ENCODE assay signal across 22 mouse cellular contexts in the genomic region with DNA sequence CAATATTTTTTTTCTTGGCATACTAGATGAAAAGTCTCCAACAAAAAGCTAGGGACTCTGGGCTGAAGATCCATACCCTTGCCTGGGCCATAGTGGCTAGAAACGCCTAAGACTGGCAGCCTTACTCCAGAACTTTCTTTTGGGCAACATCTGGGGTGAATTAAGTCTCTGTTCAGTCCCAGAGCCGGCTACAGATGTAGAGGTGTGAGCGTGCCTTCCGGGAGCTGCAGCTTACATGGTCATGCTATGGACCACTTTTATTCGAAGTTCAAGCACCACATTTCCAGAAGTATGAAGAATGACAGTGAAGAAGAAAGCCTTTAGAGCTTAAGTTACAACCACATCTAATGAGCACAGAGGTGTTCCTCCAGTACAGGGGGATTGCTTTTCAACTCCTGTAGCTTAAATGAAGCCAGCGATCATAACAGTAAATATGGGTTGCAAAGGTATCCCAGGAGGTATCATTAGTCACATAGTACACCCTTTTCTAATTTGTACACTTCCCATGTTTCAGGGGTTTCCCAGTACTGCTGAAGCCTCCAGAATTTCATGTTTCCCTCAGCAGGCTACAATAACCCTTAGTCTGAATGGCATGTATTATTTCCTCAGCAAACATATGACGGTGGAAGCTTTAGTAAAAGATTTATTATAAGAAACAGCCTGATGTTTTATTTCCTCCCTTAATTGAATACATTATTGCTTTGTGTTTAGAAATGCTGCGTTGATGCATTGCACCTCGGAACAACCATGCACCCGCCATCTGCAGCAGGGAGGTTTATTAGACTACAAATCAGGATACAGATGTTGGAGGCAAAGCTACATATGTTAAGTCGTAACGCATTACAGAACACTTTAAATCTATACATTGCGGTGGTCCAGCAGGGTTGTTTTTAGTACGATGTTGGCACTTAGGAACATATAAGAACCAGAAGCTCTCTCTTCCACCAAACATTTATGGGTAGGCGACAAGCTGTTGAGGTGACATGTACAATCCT. TPM values are rescaled to one million over a fixed set of nuclear protein-coding genes. Genes with fewer than 3 reads are reported as not detected.
DNase-seq lines count a peak whose midpoint lies in the region; ATAC-seq lines count a peak whose summit lies in the region.
"Had no signal": no experiment of that assay in that cellular context is flagged by ENCODE, and none has a peak within 500 bp of the region (broad histone marks: within the 10 kb centered on the region; RNA-seq: fewer than 3 reads in every experiment).

No protein-coding gene starts in this region.

- H3K4me2 ChIP-seq in intestine, embryonic 14.5 days (ENCODE audit: low read length), result peak overlapping the region; percentile 32; the same call in 1 of the 2 replicates
- H3K4me2 ChIP-seq in intestine, embryonic 16.5 days (ENCODE audit: low read depth, low read length), result no peak overlapping the region
- H3K4me2 ChIP-seq in stomach, embryonic 16.5 days (ENCODE audit: low read depth, low read length), result 0 out of 2 replicates have a peak overlapping the region, but pooled peaks have one; percentile 3
- H3K4me2 ChIP-seq: hindbrain, embryonic 12.5 days; lung, embryonic 15.5 days; midbrain, embryonic 11.5 days had no signal

- no peak for ATAC-seq in intestine, embryonic 14.5 days (replicated peaks; ENCODE audit: low FRiP score, low TSS enrichment, low read depth)
- no peak for ATAC-seq in intestine, embryonic 16.5 days
- ATAC-seq in stomach, embryonic 16.5 days (ENCODE audit: insufficient read depth, low FRiP score), result no peak
- ATAC-seq: forebrain, embryonic 14.5 days had no signal

- H3K9ac ChIP-seq in intestine, embryonic 14.5 days (ENCODE audit: low read length), result no peak overlapping the region
- no peak overlapping the region for H3K9ac ChIP-seq in intestine, embryonic 16.5 days (ENCODE audit: low read depth, low read length)
- H3K9ac ChIP-seq in stomach, embryonic 16.5 days (ENCODE audit: low read length), result no peak overlapping the region
- H3K9ac ChIP-seq: hindbrain, embryonic 12.5 days; liver, embryonic 14.5 days; lung, embryonic 15.5 days had no signal

- no peaks in the 10 kb centered on the region for H3K36me3 ChIP-seq in intestine, embryonic 14.5 days (ENCODE audit: control insufficient read depth, insufficient read depth, low read length)
- H3K36me3 ChIP-seq in intestine, embryonic 16.5 days (ENCODE audit: control insufficient read depth, insufficient read depth, low read length), result no peaks in the 10 kb centered on the region
- H3K36me3 ChIP-seq in stomach, embryonic 16.5 days (ENCODE audit: control insufficient read depth, insufficient read depth, low read length), result no peaks in the 10 kb centered on the region
- H3K36me3 ChIP-seq: hindbrain, embryonic 12.5 days; lung, embryonic 15.5 days had no signal

- no peak for DNase-seq in intestine, embryonic 14.5 days (ENCODE audit: low spot score)
- DNase-seq in ZHBTc4 (ENCODE audit: low read depth, low spot score), result peak; percentile 35
- peak; percentile 68 for DNase-seq in hindlimb bud, embryonic 11.5 days (ENCODE audit: extremely low spot score, low read depth, low spot score)
- DNase-seq in heart, postnatal 14 days, result no peak
- DNase-seq in lung, postnatal 4 days, result no peak
- DNase-seq: adrenal gland, adult 8-10 months; cerebellum, adult 8-10 months; gastrocnemius, postnatal 25 days; kidney, adult 11 months; kidney, postnatal 10 days; thymus, adult 18-20 months; thymus, postnatal 4 days had no signal

- no peak overlapping the region for H3K4me3 ChIP-seq in intestine, embryonic 14.5 days (ENCODE audit: low read depth, low read length)
- H3K4me3 ChIP-seq in intestine, embryonic 16.5 days (ENCODE audit: low read length), result no peak overlapping the region
- no peak overlapping the region for H3K4me3 ChIP-seq in stomach, embryonic 16.5 days (replicated peaks; ENCODE audit: low read length)
- H3K4me3 ChIP-seq: erythroblast, embryonic 14.5 days; hindbrain, embryonic 12.5 days; lung, embryonic 15.5 days had no signal

- intact Hi-C loops in heart, postnatal 14 days (cut with DNase I), result no loop called here

- no peak overlapping the region; the same call in 1 of the 2 replicates for H3K27ac ChIP-seq in intestine, embryonic 14.5 days (ENCODE audit: low read depth)
- H3K27ac ChIP-seq in intestine, embryonic 16.5 days (ENCODE audit: low read length), result no peak overlapping the region
- H3K27ac ChIP-seq in stomach, embryonic 16.5 days (ENCODE audit: low read length), result no peak overlapping the region
- H3K27ac ChIP-seq: hindbrain, embryonic 12.5 days; liver, embryonic 14.5 days; lung, embryonic 15.5 days; macrophage had no signal

- 47% methylated on average over 15 of the region's 15 CpGs for WGBS in intestine, embryonic 14.5 days
- 59% methylated on average over 15 of the region's 15 CpGs for WGBS in intestine, embryonic 16.5 days
- WGBS in stomach, embryonic 16.5 days, result 56% methylated on average over 15 of the region's 15 CpGs

- no peaks in the 10 kb centered on the region for H3K27me3 ChIP-seq in intestine, embryonic 14.5 days (replicated peaks; ENCODE audit: control insufficient read depth, insufficient read depth, low read length)
- no peaks in the 10 kb centered on the region; the same call in 1 of the 2 replicates for H3K27me3 ChIP-seq in intestine, embryonic 16.5 days (replicated peaks; ENCODE audit: control insufficient read depth, insufficient read depth, low read length)
- H3K27me3 ChIP-seq in stomach, embryonic 16.5 days (ENCODE audit: control insufficient read depth, insufficient read depth, low read length), result no peaks in the 10 kb centered on the region
- H3K27me3 ChIP-seq: CH12.LX; lung, embryonic 15.5 days had no signal

- H3K9me3 ChIP-seq in intestine, embryonic 14.5 days (ENCODE audit: control insufficient read depth, low read length), result no peaks in the 10 kb centered on the region
- no peaks in the 10 kb centered on the region for H3K9me3 ChIP-seq in intestine, embryonic 16.5 days (ENCODE audit: control insufficient read depth, low read length)
- no peaks in the 10 kb centered on the region for H3K9me3 ChIP-seq in stomach, embryonic 16.5 days (replicated peaks; ENCODE audit: control insufficient read depth, low read length)
- H3K9me3 ChIP-seq: hindbrain, embryonic 12.5 days; lung, embryonic 15.5 days had no signal

- H3K4me1 ChIP-seq in intestine, embryonic 14.5 days (replicated peaks; ENCODE audit: control insufficient read depth, insufficient read depth, low read length), result peaks cover 18% of the 10 kb centered on the region
- 0 out of 2 replicates have a peak, but pooled peaks cover 2% of the 10 kb centered on the region for H3K4me1 ChIP-seq in intestine, embryonic 16.5 days (ENCODE audit: control insufficient read depth, insufficient read depth, low read length)
- 0 out of 2 replicates have a peak, but pooled peaks cover 4% of the 10 kb centered on the region for H3K4me1 ChIP-seq in stomach, embryonic 16.5 days (ENCODE audit: control insufficient read depth, insufficient read depth, low read length)

RNA-seq across cellular contexts. Expression of gene Skap2, which starts 41.5 kb away (rescaled TPM):
- polyA plus RNA-seq in intestine, embryonic 14.5 days (2014; fragmentation: Nextera tagmentation; extraction: Ambion mirVana), result 36.9 and 43.9 TPM in 2 replicates
- 39.2 and 42.9 TPM in 2 replicates for polyA plus RNA-seq in intestine, embryonic 16.5 days (2015; fragmentation: Nextera tagmentation; extraction: Ambion mirVana)
- 42.0 and 44.6 TPM in 2 replicates for polyA plus RNA-seq in stomach, embryonic 16.5 days (2015; fragmentation: Nextera tagmentation; extraction: Ambion mirVana)
- 10 to 100 TPM in 1 of 2 experiments, 1 to 10 TPM in 1; 7.3 to 10.4 TPM for total RNA-seq in heart, postnatal 14 days (2021)

Comparison
In these comparisons a context has a peak if more than half of its experiments do, and no peak if none do; other contexts are left out.
1. DNase-seq: peak in ZHBTc4 (single experiment) and hindlimb bud, embryonic 11.5 days (single experiment); none in intestine, embryonic 14.5 days (single experiment), heart, postnatal 14 days (0 of 2) and lung, postnatal 4 days (0 of 2).